Mouse (Mus musculus) bone marrow, adult 2 months (tissue): Measurements from ENCODE around the gene Tead3.

Experiments used
- CTCF ChIP-seq: fragments of 200-500 bp; IDR thresholded peaks from 2 replicates; pipeline ENCODE4 v1.5.1; 2011; ENCODE audit warnings: low read length, control low read depth; ENCODE audit not compliant: control insufficient read depth, insufficient read depth
- POLR2A ChIP-seq: fragments of 200-500 bp; IDR thresholded peaks from 2 replicates; pipeline ENCODE4 v1.6.1; 2011; ENCODE audit warnings: low read depth, mild to moderate bottlenecking, control low read depth, low read length, borderline replicate concordance; ENCODE audit not compliant: control insufficient read depth

- TF ChIP-seq CTCF (no peak), POLR2A (no peak)
These were observed 23.9 kb upstream of the Tead3 start for GRCm38 (mm10) chr17:28374494-28374893.
